Mouse (Mus musculus) lung, adult 2 months (tissue): ENCODE measurements around the gene Slc22a5.

Source experiments
- CTCF ChIP-seq: fragments of 200-500 bp; IDR thresholded peaks from 2 replicates; pipeline ENCODE4 v1.5.1; 2011; ENCODE audit warnings: mild to moderate bottlenecking, low read length, control low read depth; ENCODE audit not compliant: insufficient read depth
- POLR2A ChIP-seq: fragments of 200-500 bp; IDR thresholded peaks from 2 replicates; pipeline ENCODE4 v1.6.1; 2011; ENCODE audit warnings: low read depth, mild to moderate bottlenecking, control low read depth, low read length, borderline replicate concordance; ENCODE audit errors: extremely low read depth

DNA sequence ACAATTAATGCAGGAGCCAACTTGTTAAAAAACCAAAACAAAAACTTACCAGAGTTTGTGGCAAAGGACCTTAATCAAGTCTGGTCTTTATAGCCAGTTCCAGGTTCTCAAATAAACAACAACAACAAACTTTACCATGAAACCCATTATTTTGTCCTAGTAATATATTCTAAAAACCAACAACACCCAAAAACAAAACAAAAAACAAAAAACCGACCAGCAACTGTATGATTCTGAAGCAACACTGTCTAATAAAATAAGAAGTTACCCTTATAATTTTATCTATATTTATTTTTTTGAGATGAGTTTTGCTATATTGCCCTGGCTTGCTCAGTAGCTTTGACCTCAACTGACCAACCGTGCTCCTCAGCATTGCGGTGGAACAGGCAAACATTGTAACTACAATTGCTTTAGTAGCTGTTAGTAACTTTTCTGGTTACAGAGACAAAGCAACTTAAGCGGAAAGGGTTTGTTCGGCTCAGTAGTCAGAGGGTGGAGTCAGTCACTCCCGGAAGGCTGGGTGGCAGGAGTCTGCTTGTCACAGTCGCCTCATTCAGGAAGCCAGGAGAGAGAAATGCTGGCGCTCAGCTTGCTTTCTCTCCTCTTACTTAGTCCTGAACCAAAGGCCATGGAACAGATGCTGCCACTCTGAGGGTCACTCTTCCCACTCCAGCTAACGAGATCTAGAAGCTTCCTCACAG is 1.4 kb upstream of the Slc22a5 start:
- TF ChIP-seq POLR2A (peak; percentile 28; the same call in 1 of the 2 replicates), CTCF (no peak)
